In the genomic region with DNA sequence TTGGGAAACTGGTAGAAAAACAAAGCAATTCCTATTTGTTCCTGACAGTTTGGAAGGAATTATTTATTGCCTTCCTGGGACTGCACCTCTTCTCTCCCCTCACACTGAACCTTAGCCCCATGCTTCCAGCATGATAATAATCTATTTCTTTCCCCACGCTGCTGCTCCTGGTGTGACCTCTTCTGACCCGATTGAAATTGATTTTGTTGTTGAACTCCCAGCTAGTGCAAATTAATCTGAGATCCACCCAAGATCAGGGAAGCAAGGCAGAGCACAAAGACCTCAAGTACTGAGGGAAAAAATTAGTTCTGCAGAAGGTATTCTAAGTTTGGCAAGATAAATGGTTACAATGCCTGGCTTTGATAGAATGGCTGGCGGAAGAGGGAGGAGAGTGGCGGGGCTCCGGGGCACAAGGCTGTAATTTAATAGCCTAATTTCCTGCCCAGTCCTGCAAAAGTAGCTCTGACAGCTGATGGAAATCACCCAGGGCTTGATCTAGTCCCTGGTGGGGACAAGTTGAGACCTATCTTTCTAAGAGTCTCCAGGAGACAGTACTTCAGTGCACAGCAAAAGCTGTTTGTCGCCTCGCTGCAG, we compare ENCODE assay signal across 16 mouse cellular contexts.
DNase-seq lines count a peak whose midpoint lies in the region; ATAC-seq and TF ChIP-seq lines count a peak whose summit lies in the region.
"Had no signal": no experiment of that assay in that cellular context is flagged by ENCODE, and none has a peak within 500 bp of the region (broad histone marks: within the 10 kb centered on the region; RNA-seq: fewer than 3 reads in every experiment).

No protein-coding gene starts in this region.

- no peak for DNase-seq in midbrain, postnatal 0 days (ENCODE audit: low spot score)
- peak; percentile 77 for DNase-seq in embryonic facial prominence, embryonic 10.5 days (ENCODE audit: low spot score)
- DNase-seq in forelimb bud, embryonic 11.5 days (ENCODE audit: low read depth, low spot score) = peak; percentile 69
- DNase-seq in cerebellum, postnatal 10 days = no peak
- DNase-seq: adrenal gland, postnatal 36 days; cerebellum, postnatal 14 days; gastrocnemius, postnatal 14 days; heart, postnatal 36 days; lung, postnatal 14 days; retina, postnatal 1 day had no signal

- no peaks in the 10 kb centered on the region for H3K9me3 ChIP-seq in midbrain, embryonic 12.5 days
- no peaks in the 10 kb centered on the region for H3K9me3 ChIP-seq in midbrain, postnatal 0 days (ENCODE audit: low read length)
- no peaks in the 10 kb centered on the region for H3K9me3 ChIP-seq in embryonic facial prominence, embryonic 10.5 days
- no peaks in the 10 kb centered on the region for H3K9me3 ChIP-seq in limb, embryonic 12.5 days
- H3K9me3 ChIP-seq: forebrain, embryonic 15.5 days; limb, embryonic 13.5 days had no signal

- H3K9ac ChIP-seq in midbrain, embryonic 12.5 days (replicated peaks) = no peak overlapping the region
- no peak overlapping the region for H3K9ac ChIP-seq in midbrain, postnatal 0 days (replicated peaks; ENCODE audit: low read length, poor library complexity, severe bottlenecking)
- H3K9ac ChIP-seq in limb, embryonic 12.5 days (replicated peaks) = no peak overlapping the region
- H3K9ac ChIP-seq: forebrain, embryonic 15.5 days; limb, embryonic 13.5 days had no signal

- H3K27me3 ChIP-seq in midbrain, embryonic 12.5 days = no peaks in the 10 kb centered on the region
- no peaks in the 10 kb centered on the region for H3K27me3 ChIP-seq in midbrain, postnatal 0 days (ENCODE audit: insufficient read depth, low read length)
- H3K27me3 ChIP-seq in embryonic facial prominence, embryonic 10.5 days (replicated peaks; ENCODE audit: low read depth, poor library complexity, severe bottlenecking) = no peaks in the 10 kb centered on the region
- H3K27me3 ChIP-seq in limb, embryonic 12.5 days = no peaks in the 10 kb centered on the region
- H3K27me3 ChIP-seq: forebrain, embryonic 15.5 days; limb, embryonic 13.5 days had no signal

- TF ChIP-seq CTCF in midbrain, postnatal 0 days (IDR thresholded peaks at IDR 0.05) = no peak

- no peak overlapping the region for H3K4me2 ChIP-seq in midbrain, embryonic 12.5 days (replicated peaks)
- H3K4me2 ChIP-seq in midbrain, postnatal 0 days (ENCODE audit: low read depth, low read length, poor library complexity, severe bottlenecking) = no peak overlapping the region
- H3K4me2 ChIP-seq in limb, embryonic 12.5 days = peak overlapping the region; percentile 21; the same call in 1 of the 2 replicates
- H3K4me2 ChIP-seq: forebrain, embryonic 15.5 days; limb, embryonic 13.5 days had no signal

- ATAC-seq in midbrain, embryonic 12.5 days (ENCODE audit: low FRiP score, low read depth) = no peak
- ATAC-seq in midbrain, postnatal 0 days (ENCODE audit: low FRiP score) = no peak
- ATAC-seq in limb, embryonic 12.5 days (ENCODE audit: insufficient number of reproducible peaks, insufficient read depth, low FRiP score, low TSS enrichment, low read depth) = no peak
- ATAC-seq in granulocyte monocyte progenitor cell, adult 5-6 weeks (replicated peaks; ENCODE audit: poor library complexity, severe bottlenecking) = no peak
- ATAC-seq: forebrain, embryonic 15.5 days had no signal

- peak overlapping the region; percentile 72 for H3K27ac ChIP-seq in midbrain, embryonic 12.5 days (replicated peaks)
- H3K27ac ChIP-seq in midbrain, postnatal 0 days (ENCODE audit: low read depth, low read length) = no peak overlapping the region
- H3K27ac ChIP-seq in embryonic facial prominence, embryonic 10.5 days (replicated peaks) = peak overlapping the region; percentile 81
- peak overlapping the region; percentile 60; the same call in 1 of the 2 replicates for H3K27ac ChIP-seq in limb, embryonic 12.5 days
- H3K27ac ChIP-seq: forebrain, embryonic 15.5 days; layer of hippocampus, adult 2 months; limb, embryonic 13.5 days had no signal

- peaks cover 20% of the 10 kb centered on the region for H3K4me1 ChIP-seq in midbrain, embryonic 12.5 days
- H3K4me1 ChIP-seq in midbrain, postnatal 0 days (ENCODE audit: insufficient read depth, low read length) = peaks cover 9% of the 10 kb centered on the region
- H3K4me1 ChIP-seq in embryonic facial prominence, embryonic 10.5 days = peaks cover 38% of the 10 kb centered on the region
- H3K4me1 ChIP-seq in limb, embryonic 12.5 days (replicated peaks) = peaks cover 28% of the 10 kb centered on the region

- no peak overlapping the region for H3K4me3 ChIP-seq in midbrain, embryonic 12.5 days
- no peak overlapping the region for H3K4me3 ChIP-seq in midbrain, postnatal 0 days (ENCODE audit: low read depth, low read length)
- no peak overlapping the region for H3K4me3 ChIP-seq in embryonic facial prominence, embryonic 10.5 days
- H3K4me3 ChIP-seq in limb, embryonic 12.5 days (replicated peaks) = no peak overlapping the region
- H3K4me3 ChIP-seq: forebrain, embryonic 15.5 days; layer of hippocampus, adult 2 months; limb, embryonic 13.5 days had no signal

- H3K36me3 ChIP-seq in midbrain, embryonic 12.5 days = no peaks in the 10 kb centered on the region
- H3K36me3 ChIP-seq in midbrain, postnatal 0 days (ENCODE audit: insufficient read depth, low read length) = no peaks in the 10 kb centered on the region
- H3K36me3 ChIP-seq in embryonic facial prominence, embryonic 10.5 days (replicated peaks) = no peaks in the 10 kb centered on the region
- H3K36me3 ChIP-seq in limb, embryonic 12.5 days = no peaks in the 10 kb centered on the region
- H3K36me3 ChIP-seq: forebrain, embryonic 15.5 days; limb, embryonic 13.5 days had no signal

- WGBS in midbrain, embryonic 12.5 days = 48% methylated on average over 7 of the region's 7 CpGs
- WGBS in midbrain, postnatal 0 days = 55% methylated on average over 7 of the region's 7 CpGs
- WGBS in embryonic facial prominence, embryonic 10.5 days = 20% methylated on average over 7 of the region's 7 CpGs
- WGBS in limb, embryonic 12.5 days = 21% methylated on average over 7 of the region's 7 CpGs

Comparison
In these comparisons a context has a peak if more than half of its experiments do, and no peak if none do; other contexts are left out.
1. DNase-seq: peak in embryonic facial prominence, embryonic 10.5 days (single experiment) and forelimb bud, embryonic 11.5 days (single experiment); none in midbrain, postnatal 0 days (single experiment) and cerebellum, postnatal 10 days (0 of 2).